Mouse (Mus musculus): ENCODE data around the gene Cck.

The Cck gene

DNA sequence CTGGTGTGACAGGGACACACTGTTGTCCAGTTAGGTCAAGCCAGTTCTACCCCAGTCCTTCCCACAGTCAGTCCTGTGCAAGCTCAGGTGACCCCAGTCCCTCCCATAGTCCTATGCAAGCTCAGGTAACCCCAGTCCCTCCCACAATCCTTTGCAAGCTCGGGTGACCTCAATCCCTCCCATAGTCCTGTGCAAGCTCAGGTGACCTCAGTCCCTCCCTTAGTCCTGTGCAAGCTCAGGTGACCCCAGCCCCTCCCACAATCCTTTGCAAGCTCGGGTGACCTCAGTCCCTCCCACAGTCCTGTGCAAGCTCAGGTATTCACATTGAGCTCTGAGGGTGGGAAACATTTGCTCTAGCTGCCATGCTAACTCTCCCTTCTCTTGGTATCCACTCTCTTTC lies 35.5 kb downstream of the Cck start:
- DNase-seq (ENCODE audit: low spot score): no peak

GRCm38 (mm10) chr9:121458466-121458865 lies 37.0 kb downstream of the Cck start:
- DNase-seq (ENCODE audit: low spot score): no peak

DNA sequence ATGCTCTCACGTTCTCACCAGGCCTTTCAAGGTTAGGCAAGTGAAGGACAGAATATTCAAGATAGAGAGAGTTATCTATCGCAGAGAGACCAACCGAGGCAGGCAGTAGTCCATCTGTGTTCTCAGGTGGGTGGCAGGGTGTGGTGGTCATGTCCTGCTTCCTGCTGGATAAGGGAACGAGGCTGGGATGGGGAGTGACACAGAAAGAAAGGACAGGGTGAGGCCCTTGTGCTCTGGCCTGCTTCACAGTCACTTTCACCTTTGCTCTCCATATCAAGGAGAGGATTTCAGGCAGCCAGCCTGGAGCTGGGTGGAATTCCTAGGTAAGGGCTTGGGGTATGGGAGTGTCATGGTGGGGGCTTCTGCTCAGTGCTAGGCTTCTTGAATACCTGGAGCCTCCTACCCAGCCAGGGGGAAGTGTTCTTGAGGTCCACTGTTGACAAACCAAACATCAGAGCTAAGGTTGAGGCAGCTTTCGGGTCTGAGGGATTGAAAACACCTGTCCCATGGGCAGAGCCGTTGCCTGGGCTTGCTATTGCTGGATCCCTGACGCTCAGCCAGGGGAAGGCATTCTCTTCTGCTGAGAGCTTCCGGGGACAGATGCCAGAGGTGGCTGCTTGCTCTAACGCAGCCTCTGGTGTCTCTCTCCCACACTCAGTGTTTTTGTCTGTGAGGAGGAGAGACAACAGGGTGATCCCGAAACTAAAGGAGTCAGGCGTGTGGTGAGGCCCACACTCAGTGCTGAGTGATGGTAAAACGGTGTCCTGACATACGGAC lies 38.6 kb downstream of the Cck start:
- no peak for DNase-seq (ENCODE audit: low spot score)

- DNase-seq (ENCODE audit: low spot score): no peak
These were observed 40.6 kb downstream of the Cck start for GRCm38 (mm10) chr9:121454891-121455290.

- DNase-seq (ENCODE audit: low spot score): peak; percentile 38
These were observed 43.1 kb downstream of the Cck start for GRCm38 (mm10) chr9:121452342-121452942.

DNA sequence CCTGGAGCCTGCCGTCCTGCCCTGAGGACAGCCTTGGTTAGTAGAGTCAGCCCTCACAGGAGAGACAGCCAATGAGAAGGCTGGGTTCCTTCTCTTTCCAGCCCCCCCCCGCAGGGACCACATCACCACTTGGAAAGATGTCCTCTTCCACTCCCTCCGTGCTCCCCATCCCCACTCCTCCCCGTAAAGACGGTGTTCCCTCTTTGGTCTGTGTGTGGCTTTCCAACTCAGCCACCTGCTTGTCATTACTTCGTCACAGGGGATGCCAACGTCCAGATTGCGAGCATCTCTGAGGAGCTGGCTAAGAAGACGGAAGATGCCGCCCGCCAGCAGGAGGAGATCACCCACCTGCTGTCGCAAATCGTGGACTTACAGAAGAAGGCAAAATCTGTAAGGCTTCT lies 49.1 kb downstream of the Cck start:
- DNase-seq (ENCODE audit: low spot score): no peak

DNA sequence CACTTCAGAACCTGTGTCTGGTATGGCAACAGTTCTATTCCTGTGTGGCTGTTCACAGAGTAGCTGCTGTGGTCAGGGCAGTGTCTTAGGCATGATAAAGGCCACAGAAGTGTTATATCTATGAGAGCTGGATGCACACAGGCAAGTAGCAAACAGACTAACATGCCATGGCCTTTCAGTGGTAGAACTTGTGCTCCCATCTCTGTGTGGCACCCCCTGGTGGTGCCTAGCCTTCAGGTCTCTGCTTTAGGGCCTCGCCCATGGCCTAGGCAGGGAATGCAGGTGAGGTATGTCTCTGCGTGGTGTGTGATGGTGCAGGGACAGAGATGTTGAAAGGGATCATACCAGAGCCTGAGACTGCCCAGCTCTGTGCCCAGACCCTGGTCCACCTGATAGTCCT lies 50.1 kb downstream of the Cck start:
- peak; percentile 37 for DNase-seq (ENCODE audit: low spot score)

DNA sequence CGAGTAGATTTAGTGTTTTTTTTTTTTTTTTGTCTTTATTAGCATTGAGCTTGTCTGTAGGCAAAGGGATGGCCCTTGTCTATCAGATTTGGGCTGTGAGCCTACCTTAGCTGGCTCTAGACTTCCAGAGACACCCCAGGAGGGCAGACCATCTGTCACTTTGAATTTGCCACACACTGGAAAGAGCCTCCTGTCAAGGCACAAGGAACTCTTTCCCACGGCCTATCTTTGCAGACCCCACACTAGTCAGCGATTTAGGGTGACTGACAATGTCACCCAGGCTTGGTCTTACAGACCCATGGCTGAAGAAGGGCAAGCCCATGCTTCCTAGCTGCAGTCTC lies 51.2 kb downstream of the Cck start:
- no peak for DNase-seq (ENCODE audit: low spot score)

DNA sequence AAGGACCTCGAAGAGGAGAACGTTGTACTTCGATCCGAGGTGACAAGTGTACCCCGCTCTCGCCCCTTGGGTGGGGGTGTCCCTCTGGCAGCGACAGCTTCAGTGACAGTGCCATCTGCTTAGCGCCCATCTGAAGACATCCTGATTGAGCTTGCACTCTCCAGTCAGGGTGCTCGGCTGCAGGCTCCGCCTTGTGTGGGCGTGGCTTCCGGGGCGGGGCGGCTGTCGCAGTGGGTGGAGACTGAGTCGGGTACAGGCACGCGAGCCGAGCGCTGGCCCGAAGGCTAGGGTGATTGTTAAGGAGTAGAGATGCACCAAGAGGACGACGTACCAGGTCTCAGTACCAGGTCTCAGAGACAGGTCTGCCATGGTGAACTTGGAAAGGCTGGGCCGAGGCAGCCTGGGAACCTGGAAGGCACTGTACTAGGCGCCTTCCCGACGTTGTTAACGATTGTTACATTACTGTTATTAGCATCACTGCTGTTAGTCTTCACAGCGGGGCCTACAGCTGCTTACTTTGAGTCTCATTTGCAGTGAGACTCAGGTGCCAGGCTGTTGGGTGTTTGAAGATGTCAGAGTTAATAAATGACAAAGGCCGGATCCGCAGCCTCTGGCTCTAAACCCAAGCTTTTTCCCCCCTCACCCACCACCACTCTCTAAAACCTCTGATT lies 51.7 kb downstream of the Cck start:
- no peak for DNase-seq (ENCODE audit: low spot score)

DNA sequence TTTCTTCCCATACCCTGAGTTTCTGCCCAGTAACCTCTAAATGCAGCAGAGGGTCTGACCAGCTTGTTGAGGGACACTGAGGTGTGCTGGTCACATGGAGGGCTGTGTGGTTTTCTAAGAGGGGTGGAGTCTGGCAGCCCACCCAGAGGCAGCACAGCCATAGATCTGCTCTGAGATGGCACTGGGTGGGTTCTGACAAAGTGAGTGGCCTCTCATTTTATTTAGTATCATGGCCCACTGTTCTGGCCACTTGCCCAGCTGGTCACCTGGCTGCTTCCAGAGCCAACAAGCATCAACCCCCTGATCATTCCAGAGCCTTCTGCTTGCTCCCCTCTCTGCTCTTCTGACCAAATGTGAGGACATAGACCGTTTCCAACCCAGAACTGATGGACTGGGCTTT lies 53.3 kb downstream of the Cck start:
- no peak for DNase-seq (ENCODE audit: low spot score)

All from left cerebral cortex, adult 11 months (tissue).